Mouse (Mus musculus): ENCODE data around the gene S100a2.

DNA sequence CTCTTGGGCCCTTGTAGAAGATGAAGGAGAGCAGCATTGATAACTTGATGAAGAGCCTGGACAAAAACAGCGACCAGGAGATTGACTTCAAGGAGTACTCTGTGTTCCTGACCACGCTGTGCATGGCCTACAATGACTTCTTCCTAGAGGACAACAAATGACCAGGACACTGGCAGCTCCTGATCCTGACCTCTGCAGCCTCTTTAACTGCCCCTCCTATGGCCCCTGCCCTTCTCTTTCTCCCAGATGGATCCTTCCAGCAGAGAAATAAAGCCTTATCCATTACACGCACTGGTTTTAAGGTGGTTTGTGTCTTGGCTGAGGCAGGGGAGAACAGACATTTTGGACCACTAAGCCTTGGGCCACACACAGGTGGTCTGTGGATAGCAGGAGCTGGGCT is 21.4 kb downstream of the S100a2 start:
- TF ChIP-seq CTCF (conservative IDR thresholded peaks at IDR 0.05; ENCODE audit: low read length) (no peak), NANOG (IDR thresholded peaks at IDR 0.05; ENCODE audit: borderline replicate concordance, low read length) (no peak)

Data from E14TG2a.4 (cell line).